18 mouse cellular contexts compared by ENCODE assay signal in the genomic region with DNA sequence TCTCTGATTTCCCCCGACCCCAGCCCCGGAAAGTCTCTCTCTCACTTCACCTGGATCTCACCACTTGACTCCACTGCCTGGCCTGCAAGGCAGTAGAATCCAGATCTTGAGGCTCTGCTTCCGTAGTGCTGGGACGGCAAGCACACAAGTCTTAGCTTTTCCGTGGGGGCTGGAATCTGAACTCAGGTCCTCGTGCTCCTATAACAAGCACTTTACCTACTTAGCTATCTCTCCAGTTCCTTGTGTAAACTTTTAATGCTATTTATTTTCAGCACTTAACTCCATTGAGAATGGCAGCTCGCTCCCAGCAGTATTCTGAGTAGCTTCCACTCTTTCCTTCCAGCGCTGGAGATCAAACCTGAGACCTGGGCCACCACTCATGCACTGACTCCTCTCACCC. TPM values are rescaled to one million over a fixed set of nuclear protein-coding genes. Genes with fewer than 3 reads are reported as not detected.
DNase-seq lines count a peak whose midpoint lies in the region.
"Had no signal": no experiment of that assay in that cellular context is flagged by ENCODE, and none has a peak within 500 bp of the region (broad histone marks: within the 10 kb centered on the region; RNA-seq: fewer than 3 reads in every experiment).

No protein-coding gene starts in this region.

- DNase-seq in heart, adult 11 months: peak; percentile 78
- DNase-seq in heart, adult 8-10 months (ENCODE audit: low spot score): no peak
- peak; percentile 2 for DNase-seq in lung, postnatal 10 days
- peak; percentile 59 for DNase-seq in lung, postnatal 36 days
- no peak for DNase-seq in right cerebral cortex, postnatal 14 days
- DNase-seq in liver: no peak
- DNase-seq: adrenal gland, adult 8-10 months; adrenal gland, postnatal 25 days; cerebellum, adult 11-12 months; cerebellum, adult 8-10 months; cerebellum, postnatal 10 days; cerebellum, postnatal 36 days; embryo, embryonic 11 days; gastrocnemius, postnatal 10 days; gastrocnemius, postnatal 36 days; heart, postnatal 10 days; heart, postnatal 36 days had no signal

RNA-seq across cellular contexts. Expression of a gene that starts 26.3 kb away (rescaled TPM):
- not detected for total RNA-seq in heart, adult 8-10 months (2022)
- total RNA-seq: adrenal gland, adult 8-10 months; adrenal gland, postnatal 25 days; gastrocnemius, postnatal 10 days; gastrocnemius, postnatal 36 days; granulocyte monocyte progenitor cell, adult 5-6 weeks; heart, postnatal 10 days; heart, postnatal 36 days had no signal

RNA-seq across cellular contexts. Expression of a gene that starts 26.6 kb away (rescaled TPM):
- 10 to 100 TPM; 15.5 to 20.3 (median 16.8) TPM for total RNA-seq in heart, adult 8-10 months (2022)

RNA-seq across cellular contexts. Expression of a gene that starts 31.8 kb away (rescaled TPM):
- under 1 TPM; 0.24 to 0.62 (median 0.48) TPM for total RNA-seq in heart, adult 8-10 months (2022)
- total RNA-seq: adrenal gland, postnatal 25 days; granulocyte monocyte progenitor cell, adult 5-6 weeks had no signal

Comparison
In these comparisons a context has a peak if more than half of its experiments do, and no peak if none do; other contexts are left out.
1. DNase-seq: peak in heart, adult 11 months (single experiment), lung, postnatal 10 days (single experiment) and lung, postnatal 36 days (single experiment); none in heart, adult 8-10 months (single experiment), right cerebral cortex, postnatal 14 days (single experiment) and liver (single experiment).